Mouse (Mus musculus) kidney, postnatal 0 days (tissue): ENCODE measurements at regions not wholly inside any gene's neighbourhood (a gene's known extent, or its start where the extent isn't known, plus 50 kb on each side); places are given as distances from the start of the nearest gene placed in this dataset.

Experiments used
- ATAC-seq: fragments of 200-750 bp; cut with Nextera tagmentation; replicated peaks from 2 replicates; pipeline ENCODE4 v1.8.0; 2017; ENCODE audit warnings: low read depth, moderate number of reproducible peaks, moderate TSS enrichment, moderate library complexity; ENCODE audit not compliant: low FRiP score
- DNase-seq: peaks from one replicate; pipeline ENCODE4 v3.0.0-alpha.2; 2016; ENCODE audit warnings: low spot score
- H3K27ac ChIP-seq: fragments of 300-500 bp; sonication (generic); 2 replicates; pipeline ENCODE4 v1.5.1; 2014; ENCODE audit warnings: mild to moderate bottlenecking
- H3K27me3 ChIP-seq: fragments of 300-500 bp; sonication (generic); 2 replicates; pipeline ENCODE4 v1.6.1; 2014; ENCODE audit warnings: low read length, mixed read lengths; ENCODE audit not compliant: insufficient read depth
- H3K36me3 ChIP-seq: fragments of 300-500 bp; sonication (generic); 2 replicates; pipeline ENCODE4 v1.6.1; 2014; ENCODE audit warnings: low read length, mixed read lengths; ENCODE audit not compliant: insufficient read depth
- H3K4me1 ChIP-seq: fragments of 300-500 bp; sonication (generic); replicated peaks from 2 replicates; pipeline ENCODE4 v1.6.1; 2014; ENCODE audit warnings: antibody characterized with exemption, low read length, mixed read lengths; ENCODE audit not compliant: insufficient read depth
- H3K4me2 ChIP-seq: fragments of 300-500 bp; sonication (generic); 2 replicates; pipeline ENCODE4 v1.6.1; 2014; ENCODE audit warnings: mild to moderate bottlenecking, low read length, moderate library complexity, mixed read lengths
- H3K4me3 ChIP-seq: fragments of 300-500 bp; sonication (generic); replicated peaks from 2 replicates; pipeline ENCODE4 v1.5.1; 2014; ENCODE audit warnings: low read depth, low read length
- H3K9ac ChIP-seq: fragments of 300-500 bp; sonication (generic); 2 replicates; pipeline ENCODE4 v1.6.1; 2014; ENCODE audit warnings: low read depth, low read length
- H3K9me3 ChIP-seq: fragments of 300-500 bp; sonication (generic); replicated peaks from 2 replicates; pipeline ENCODE4 v1.6.1; 2016; ENCODE audit warnings: low read length, inconsistent platforms, mixed read lengths
- CTCF ChIP-seq: IDR thresholded peaks from 2 replicates; pipeline ENCODE4 v1.5.1; 2016; ENCODE audit warnings: antibody characterized with exemption, low read depth, mild to moderate bottlenecking, moderate library complexity
- WGBS: fragments of 180-500 bp; shearing (Covaris S2); extraction: QIAGEN DNeasy Blood & Tissue Kit; methylation state at CpG from one replicate; pipeline ENCODE4 v1.1.7; 2014; 5-methylcytosine and 5-hydroxymethylcytosine counted together

GRCm38 (mm10) chr7:36352761-36353160 lies 345.2 kb upstream of the Tshz3 start:
- no peak overlapping the region for H3K27ac ChIP-seq
- H3K9me3 ChIP-seq: no peaks in the 10 kb centered on the region

DNA sequence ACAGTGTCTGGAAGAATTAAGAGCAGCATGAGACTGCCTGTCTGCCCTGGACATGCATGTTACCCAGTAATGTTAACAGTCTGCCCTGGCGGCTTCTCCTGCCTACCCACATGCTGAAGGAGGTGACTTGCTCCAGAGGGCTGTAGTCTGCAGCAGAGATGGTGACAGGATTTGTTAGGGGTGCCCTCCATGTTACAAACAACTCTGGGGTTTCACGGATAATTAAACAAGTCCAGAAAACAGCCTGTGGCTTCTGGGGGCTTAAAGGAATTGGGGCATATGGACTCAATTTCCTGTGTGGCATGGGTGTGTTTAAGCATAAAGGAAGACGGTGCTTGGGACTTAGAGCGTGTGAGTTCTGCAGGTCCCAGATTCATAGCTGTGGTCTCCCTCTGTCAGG lies 347.3 kb upstream of the Tshz3 start:
- no peak overlapping the region for H3K9ac ChIP-seq
- no peak overlapping the region for H3K4me3 ChIP-seq
- 40% methylated on average over 4 of the region's 4 CpGs for WGBS
- H3K4me2 ChIP-seq: no peak overlapping the region
- DNase-seq: no peak
- no peaks in the 10 kb centered on the region for H3K27me3 ChIP-seq
- no peak for TF ChIP-seq CTCF
- no peak for ATAC-seq
- H3K9me3 ChIP-seq: no peaks in the 10 kb centered on the region
- H3K4me1 ChIP-seq: peaks cover 6% of the 10 kb centered on the region; the same call in 1 of the 2 replicates
- no peak overlapping the region for H3K27ac ChIP-seq
- no peaks in the 10 kb centered on the region for H3K36me3 ChIP-seq

More at GRCm38 (mm10) chr7:36352761-36353160, 345.2 kb upstream of the Tshz3 start:
- DNase-seq (no peak), ATAC-seq (no peak)
- H3K27me3 ChIP-seq: no peaks in the 10 kb centered on the region
- H3K4me3 ChIP-seq: no peak overlapping the region
- H3K4me2 ChIP-seq: no peak overlapping the region
- WGBS: 49% methylated on average over 2 of the region's 2 CpGs
- H3K4me1 ChIP-seq: peaks cover 6% of the 10 kb centered on the region; the same call in 1 of the 2 replicates
- no peak overlapping the region for H3K9ac ChIP-seq
- no peak for TF ChIP-seq CTCF
- H3K36me3 ChIP-seq: no peaks in the 10 kb centered on the region

GRCm38 (mm10) chr7:36348195-36348594 lies 349.7 kb upstream of the Tshz3 start:
- H3K4me1 ChIP-seq: peaks cover 6% of the 10 kb centered on the region; the same call in 1 of the 2 replicates
- no peak for ATAC-seq
- H3K27me3 ChIP-seq: no peaks in the 10 kb centered on the region

GRCm38 (mm10) chr7:36334857-36335256 lies 363.1 kb upstream of the Tshz3 start:
- 92% methylated on average over 5 of the region's 5 CpGs for WGBS
- H3K9ac ChIP-seq: no peak overlapping the region
- ATAC-seq (no peak), DNase-seq (no peak)
- H3K4me3 ChIP-seq: no peak overlapping the region
- no peak overlapping the region for H3K27ac ChIP-seq
- H3K36me3 ChIP-seq: no peaks in the 10 kb centered on the region
- no peak for TF ChIP-seq CTCF
- no peak overlapping the region for H3K4me2 ChIP-seq
- no peaks in the 10 kb centered on the region for H3K4me1 ChIP-seq
- H3K27me3 ChIP-seq: no peaks in the 10 kb centered on the region
- H3K9me3 ChIP-seq: no peaks in the 10 kb centered on the region

More at GRCm38 (mm10) chr7:36348195-36348594, 349.7 kb upstream of the Tshz3 start:
- DNase-seq: peak; percentile 74
- peak overlapping the region; percentile 15; the same call in 1 of the 2 replicates for H3K4me2 ChIP-seq
- TF ChIP-seq CTCF: no peak
- no peaks in the 10 kb centered on the region for H3K36me3 ChIP-seq
- no peaks in the 10 kb centered on the region for H3K9me3 ChIP-seq
- H3K9ac ChIP-seq: no peak overlapping the region
- H3K4me3 ChIP-seq: no peak overlapping the region
- no peak overlapping the region for H3K27ac ChIP-seq
- WGBS: 14% methylated on average over 8 of the region's 8 CpGs

DNA sequence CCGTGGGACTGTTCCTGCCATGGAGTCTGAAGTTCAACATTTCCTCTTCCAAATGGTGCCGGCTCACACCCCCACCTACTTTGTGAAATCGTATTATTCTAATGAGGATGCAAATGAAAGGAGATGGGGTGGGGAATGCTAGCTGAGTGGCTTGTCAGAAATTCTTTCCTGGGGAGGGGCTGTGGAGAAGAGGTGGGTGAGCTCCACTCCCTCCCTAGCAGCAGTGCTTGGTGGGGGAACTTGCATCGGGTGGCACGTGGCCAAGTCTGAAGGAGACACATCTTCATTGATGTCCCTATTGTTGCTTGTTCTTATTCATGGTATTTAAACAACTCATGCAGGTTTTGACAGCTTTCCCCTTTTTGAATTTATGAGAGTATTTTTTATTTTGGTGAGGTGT lies 363.8 kb upstream of the Tshz3 start:
- Histone ChIP-seq H3K36me3 (no peaks in the 10 kb centered on the region), H3K4me1 (no peaks in the 10 kb centered on the region), H3K4me3 (no peak overlapping the region), H3K9ac (no peak overlapping the region), H3K9me3 (no peaks in the 10 kb centered on the region), H3K27me3 (no peaks in the 10 kb centered on the region), H3K27ac (no peak overlapping the region), H3K4me2 (no peak overlapping the region)
- ATAC-seq: no peak
- no peak for DNase-seq
- TF ChIP-seq CTCF: no peak
- WGBS: 50% methylated on average over 5 of the region's 5 CpGs

DNA sequence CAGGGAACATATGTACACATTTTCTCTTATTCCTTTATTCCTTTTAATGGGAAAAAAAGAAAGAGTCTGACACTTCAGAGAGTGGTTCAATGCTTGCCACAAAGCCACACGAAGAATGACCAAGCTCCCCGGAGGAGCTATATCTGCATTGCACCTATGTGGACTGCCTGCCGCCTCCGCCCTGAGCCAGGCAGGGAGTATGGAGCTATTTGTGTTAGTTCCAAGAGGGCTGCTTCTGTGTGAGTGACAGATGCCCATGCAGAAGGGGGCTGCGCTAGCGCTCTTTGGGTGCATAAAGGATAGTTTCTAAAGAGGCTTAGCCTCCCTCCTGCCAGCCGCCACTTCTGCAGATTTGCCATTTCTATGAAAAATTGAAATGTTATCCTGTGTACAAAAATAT lies 365.3 kb upstream of the Tshz3 start:
- Histone ChIP-seq H3K36me3 (no peaks in the 10 kb centered on the region), H3K9ac (no peak overlapping the region), H3K4me2 (no peak overlapping the region), H3K4me1 (no peaks in the 10 kb centered on the region), H3K9me3 (no peaks in the 10 kb centered on the region), H3K27ac (no peak overlapping the region), H3K27me3 (no peaks in the 10 kb centered on the region), H3K4me3 (no peak overlapping the region)
- TF ChIP-seq CTCF: no peak
- whole genome bisulfite sequencing: 87% methylated on average over 7 of the region's 7 CpGs
- ATAC-seq (no peak), DNase-seq (no peak)

DNA sequence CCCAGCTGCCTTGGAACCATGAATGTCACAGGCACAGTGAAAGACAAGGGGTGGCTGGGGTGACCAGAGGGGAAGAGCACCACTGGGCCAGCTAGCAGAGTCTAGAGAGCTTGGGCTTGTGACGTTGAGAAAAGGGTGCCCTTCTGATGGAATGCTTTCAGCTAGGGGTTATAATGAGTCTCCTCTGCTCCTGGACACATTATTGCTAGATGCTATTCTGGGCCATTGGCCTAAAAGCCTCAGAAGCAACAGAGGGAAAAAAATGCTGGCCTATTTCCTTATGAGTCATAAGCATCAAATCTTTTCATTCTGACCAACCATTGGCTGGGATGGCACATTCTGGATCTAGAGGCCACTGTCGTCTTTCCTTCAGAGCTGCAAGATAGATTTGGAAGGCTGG lies 369.8 kb upstream of the Tshz3 start:
- no peaks in the 10 kb centered on the region for H3K4me1 ChIP-seq
- ATAC-seq: no peak
- no peak overlapping the region for H3K4me3 ChIP-seq
- 88% methylated on average over 2 of the region's 2 CpGs for WGBS
- H3K4me2 ChIP-seq: no peak overlapping the region
- no peaks in the 10 kb centered on the region for H3K27me3 ChIP-seq
- H3K9ac ChIP-seq: no peak overlapping the region
- no peaks in the 10 kb centered on the region for H3K9me3 ChIP-seq
- H3K36me3 ChIP-seq: no peaks in the 10 kb centered on the region
- H3K27ac ChIP-seq: no peak overlapping the region
- no peak for TF ChIP-seq CTCF
- no peak for DNase-seq
